Mouse (Mus musculus) cerebellum, postnatal 14 days (tissue): Measurements from ENCODE around the gene Sh3gl1.
A peak's percentile ranks its signal among the peaks of the same experiment; 100 is the strongest.
"Not testable (repeated sequence)": the region's sequence is repeated elsewhere in the genome, so short reads cannot be mapped to it uniquely, and the experiment has no call there.

ENCODE experiments used
- DNase-seq, 2 experiments: peaks; one replicate each; pipeline ENCODE4 v3.0.0; 2021; ENCODE audit warnings: mixed read lengths in 2 of 2

Sh3gl1 gene

DNA sequence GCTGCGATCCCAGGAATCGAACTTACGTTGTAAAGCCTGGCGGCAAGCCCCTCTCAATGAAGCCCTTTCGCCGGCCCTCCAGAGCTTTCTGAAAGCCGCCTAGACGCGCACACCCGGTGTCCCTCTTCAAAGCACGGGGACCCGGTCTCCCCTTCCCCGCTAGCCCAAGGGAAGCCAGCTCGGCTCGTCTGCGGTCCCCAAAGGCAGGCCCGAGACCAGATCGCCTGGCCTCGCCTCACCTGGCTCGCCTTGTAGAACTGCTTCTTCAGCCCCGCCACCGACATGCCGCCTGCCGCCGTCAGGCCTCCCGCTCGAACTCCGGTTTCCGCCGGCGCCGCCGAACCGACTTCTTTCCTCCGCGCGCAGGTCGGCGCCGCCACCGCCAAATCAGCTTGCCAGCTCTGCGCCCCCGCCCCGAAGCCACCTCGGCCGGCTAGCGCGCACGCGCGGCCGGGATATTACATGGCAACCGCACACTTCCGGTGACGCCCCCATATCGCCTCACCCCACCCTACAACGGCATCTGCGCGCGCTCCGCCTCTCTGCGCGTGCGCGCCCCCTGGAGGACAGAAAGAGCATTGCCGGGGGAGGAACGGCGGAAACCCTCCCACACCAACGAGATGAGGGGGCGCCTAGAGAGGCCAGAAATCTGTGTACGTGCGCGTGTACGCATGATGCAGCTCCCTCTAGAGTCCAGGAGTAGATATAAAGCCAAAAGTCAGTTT lies at the start of gene Sh3gl1:
Gene Sh3gl1, minus strand, starts transcription at position 460 of the 725 bp plus-strand sequence.
- peak; percentile 99 to 100 for DNase-seq

DNA sequence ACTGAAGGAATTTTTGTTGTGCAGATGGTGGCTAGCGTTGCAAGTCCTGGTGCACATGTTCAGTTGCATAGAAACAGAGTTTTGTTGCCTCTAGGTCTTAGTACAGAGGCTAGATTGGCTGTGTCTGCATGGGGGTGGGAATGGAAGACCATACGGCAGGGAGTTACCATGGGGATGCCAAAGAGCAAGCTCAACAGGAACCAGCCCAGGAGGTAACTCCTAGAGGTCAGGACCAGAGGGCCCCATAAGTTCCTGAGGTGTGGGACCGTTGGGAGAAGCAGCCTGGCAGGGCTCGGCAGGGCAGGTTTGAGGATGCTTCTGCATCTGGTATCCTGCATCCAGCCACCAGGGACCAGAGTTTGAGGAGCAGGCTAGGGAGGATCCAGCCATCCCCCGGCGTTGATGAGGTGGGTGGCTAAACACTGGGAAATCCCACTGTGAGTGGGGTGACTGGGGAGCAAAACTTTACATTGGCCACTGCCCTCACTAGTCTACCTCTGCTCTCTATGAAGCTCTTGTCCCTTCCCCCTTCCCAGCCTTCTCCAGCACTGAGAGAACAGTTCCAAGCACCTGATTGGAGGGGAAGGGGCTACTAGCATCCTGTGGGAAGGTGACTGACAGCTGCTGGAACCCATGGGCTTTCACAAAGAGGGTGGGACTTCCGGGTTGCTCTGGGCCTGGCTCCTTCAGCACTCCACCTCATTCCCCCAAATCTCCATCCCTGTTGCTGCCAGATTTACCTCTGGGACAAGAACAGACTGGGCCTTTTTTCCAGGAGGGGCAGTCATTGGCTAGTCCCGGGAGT lies 44.5 kb upstream of the Sh3gl1 start:
- peak; percentile 62 to 70 for DNase-seq

DNA sequence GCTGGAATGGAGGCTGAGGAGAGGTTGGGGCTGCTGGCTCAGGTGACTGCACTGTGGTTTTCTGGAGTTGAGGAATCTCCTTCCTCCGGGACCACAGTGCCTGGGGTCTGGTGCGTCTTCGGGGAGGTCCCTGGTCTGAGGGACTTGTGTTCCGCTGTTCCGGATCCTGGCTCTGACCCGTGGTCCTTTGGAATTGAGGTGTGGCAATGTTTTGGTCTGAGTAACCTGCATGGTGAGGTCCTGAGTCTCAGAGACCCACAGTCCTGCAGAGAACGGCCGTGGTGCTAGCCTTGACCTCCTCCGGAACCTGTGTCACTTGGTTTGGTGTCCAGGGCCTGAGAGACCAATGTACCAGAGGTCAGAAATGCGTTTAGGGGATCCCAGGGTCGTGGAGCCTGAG lies 43.5 kb upstream of the Sh3gl1 start:
- peak in 1 of 2 experiments; percentile 41 for DNase-seq

GRCm38 (mm10) chr17:56078880-56079795 lies 42.7 kb upstream of the Sh3gl1 start, which contains the start of gene Hdgfl2:
Gene Hdgfl2, plus strand, starts transcription at chr17:56079634.
- peak; percentile 100 for DNase-seq

DNA sequence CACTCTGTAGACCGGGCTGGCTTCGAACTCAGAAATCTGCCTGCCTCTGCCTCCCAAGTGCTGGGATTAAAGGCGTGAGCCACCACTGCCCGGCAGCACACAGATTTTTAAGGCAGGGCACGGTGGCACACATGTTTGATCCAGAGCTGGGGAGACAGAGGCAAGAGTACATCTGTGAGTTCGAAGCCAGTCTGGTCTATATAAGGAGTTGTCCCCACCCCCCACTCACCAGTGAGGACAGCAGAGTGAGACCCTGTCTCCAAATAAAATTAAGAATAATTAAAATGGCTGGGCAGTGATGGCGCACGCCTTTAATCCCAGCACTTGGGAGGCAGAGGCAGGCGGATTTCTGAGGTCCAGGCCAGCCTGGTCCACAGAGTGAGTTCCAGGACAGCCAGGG lies 41.9 kb upstream of the Sh3gl1 start:
- peak; percentile 33 to 37 for DNase-seq

DNA sequence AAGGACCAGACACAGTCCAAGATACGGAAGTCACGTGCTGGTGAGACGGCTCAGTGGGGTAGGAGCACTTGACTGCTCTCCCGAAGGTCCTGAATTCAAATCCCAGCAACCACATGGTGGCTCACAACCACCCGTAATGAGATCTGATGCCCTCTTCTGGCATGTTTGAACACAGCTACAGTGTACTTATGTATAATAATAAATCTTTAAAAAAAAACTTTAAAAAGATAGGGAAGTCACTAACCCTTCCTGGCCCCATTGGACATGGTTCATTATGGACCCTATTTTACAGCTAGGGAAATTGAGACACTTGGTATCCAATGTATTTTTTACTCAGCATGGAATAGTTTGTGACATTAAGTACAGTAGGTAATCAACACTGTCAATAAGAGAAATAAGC lies 41.1 kb upstream of the Sh3gl1 start:
- no peak for DNase-seq

- peak; percentile 98 to 99 for DNase-seq
Observed at GRCm38 (mm10) chr17:56074827-56075208, 38.4 kb upstream of the Sh3gl1 start, which contains the start of gene Ubxn6. Gene Ubxn6, minus strand, starts transcription at chr17:56075028.

DNA sequence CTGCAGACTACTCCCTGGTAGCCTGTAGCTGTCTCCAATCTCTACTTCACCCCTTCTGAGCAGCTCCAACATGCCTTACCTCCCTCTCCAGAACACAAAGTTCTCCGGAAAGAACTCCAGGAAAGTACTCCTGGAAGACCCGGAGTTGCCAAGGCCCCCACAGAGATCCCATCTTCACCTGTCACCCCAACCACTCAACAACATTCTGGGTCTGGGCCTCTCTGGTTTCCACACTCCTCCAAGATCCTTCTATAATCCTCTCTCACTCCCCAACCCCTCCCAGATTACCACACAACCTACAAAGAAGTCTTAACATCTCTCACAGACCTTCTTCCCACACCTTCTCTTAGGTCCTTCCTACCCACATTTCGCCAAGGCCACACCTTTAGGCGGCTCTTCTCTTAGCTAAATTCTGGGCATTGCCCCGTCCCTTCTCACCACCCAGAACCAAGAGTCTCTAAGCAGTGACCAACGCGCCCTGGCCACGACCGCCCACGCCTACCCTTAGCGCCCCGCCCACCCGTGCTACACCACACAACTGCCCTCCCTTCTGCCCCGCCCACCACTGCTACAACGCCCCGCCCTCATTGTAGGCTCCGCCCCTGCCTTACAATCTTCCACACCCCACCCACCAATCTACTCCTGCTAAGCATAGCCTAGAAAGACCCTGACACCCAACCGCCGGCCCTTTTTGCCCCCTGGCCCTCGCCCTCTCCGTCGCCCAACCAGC lies 37.8 kb upstream of the Sh3gl1 start:
- peak; percentile 72 to 82 for DNase-seq

- no peak for DNase-seq
Observed at GRCm38 (mm10) chr17:56072243-56072642, 35.8 kb upstream of the Sh3gl1 start.

DNA sequence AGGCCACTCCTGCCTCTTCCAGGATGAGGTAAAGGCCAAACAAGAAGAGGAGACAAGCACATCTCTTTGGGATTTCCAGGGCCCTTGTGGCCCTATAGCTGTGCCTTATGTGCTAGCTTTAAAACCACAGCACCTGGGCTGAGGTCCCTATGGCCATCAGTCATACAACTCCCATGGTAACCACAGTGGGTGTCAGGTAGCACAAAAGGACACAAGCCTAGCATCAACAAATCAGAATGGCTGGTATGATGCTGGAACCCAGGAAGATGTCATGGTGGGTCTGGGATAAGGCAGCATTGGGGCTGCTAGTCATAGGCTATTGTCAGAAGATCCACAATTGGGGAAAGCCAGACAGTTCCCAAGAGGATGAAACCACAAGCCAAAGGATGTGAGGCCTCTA lies 34.7 kb upstream of the Sh3gl1 start:
- DNase-seq, result no peak

DNA sequence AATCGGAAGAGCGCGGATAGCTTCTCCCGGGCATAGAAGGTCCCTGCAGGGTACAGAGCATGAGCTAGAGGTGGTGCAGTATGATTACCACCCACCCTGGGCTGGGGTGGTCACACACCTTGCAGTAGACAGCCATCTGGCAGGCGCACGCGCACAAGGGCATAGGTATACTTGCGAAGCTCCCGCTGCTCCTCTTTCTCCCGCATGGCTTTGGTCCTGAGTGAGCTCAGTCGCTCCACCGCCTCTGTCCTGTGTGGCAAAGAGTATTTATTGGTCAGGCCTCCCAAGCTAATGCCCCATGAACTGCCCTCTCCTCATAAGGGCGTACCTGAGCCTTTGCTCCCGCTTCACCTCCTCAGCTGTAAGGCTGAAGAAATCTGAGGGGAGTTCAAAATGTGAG lies 32.6 kb upstream of the Sh3gl1 start:
- DNase-seq, result no peak

DNA sequence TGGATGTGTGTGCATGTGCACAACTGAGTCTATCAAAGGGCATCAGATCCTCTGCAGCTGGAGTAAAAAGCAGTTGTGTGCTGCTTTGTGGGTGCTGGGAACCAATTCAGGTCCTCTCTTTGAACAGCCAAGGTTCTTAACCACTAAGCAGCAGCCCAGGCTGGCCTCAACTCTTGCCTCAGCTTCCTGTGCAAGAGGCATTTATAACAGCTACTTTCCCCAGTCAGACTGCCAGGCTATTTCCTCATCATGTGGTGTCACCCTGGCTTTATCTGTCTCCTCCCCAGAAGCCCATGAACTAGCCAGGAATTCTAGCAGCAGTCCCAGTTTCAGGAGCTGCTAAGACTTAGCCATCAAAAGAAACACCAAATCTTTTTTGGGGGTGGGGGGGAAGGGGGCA lies 30.0 kb upstream of the Sh3gl1 start:
- DNase-seq, result no peak

GRCm38 (mm10) chr17:56065715-56066114 lies 29.3 kb upstream of the Sh3gl1 start:
- DNase-seq, result not testable (repeated sequence)

DNA sequence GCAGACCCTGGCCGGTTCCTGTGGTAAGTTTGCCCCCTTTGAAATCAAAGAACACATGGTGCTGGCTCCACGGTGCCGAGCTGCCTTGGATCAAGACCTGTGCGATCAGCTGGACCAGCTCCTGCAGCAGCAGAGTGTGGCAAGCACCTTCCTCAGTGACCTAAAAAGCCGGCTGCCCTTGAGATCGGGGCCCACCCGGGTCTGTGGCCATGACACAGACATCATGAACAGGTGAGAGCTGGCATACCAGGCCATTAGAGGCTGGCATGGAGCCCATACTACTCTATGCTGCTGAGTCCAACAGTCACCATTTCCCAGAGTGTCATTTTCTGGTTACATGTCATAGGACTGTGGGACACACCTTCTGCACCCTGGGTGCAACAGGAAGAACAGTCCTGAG lies 25.6 kb upstream of the Sh3gl1 start:
- no peak for DNase-seq

- DNase-seq, result no peak
Observed at GRCm38 (mm10) chr17:56057381-56058120, 21.1 kb upstream of the Sh3gl1 start.

- no peak for DNase-seq
Observed at GRCm38 (mm10) chr17:56055945-56056678, 19.7 kb upstream of the Sh3gl1 start.

GRCm38 (mm10) chr17:56054938-56055337 lies 18.5 kb upstream of the Sh3gl1 start:
- DNase-seq, result no peak

DNA sequence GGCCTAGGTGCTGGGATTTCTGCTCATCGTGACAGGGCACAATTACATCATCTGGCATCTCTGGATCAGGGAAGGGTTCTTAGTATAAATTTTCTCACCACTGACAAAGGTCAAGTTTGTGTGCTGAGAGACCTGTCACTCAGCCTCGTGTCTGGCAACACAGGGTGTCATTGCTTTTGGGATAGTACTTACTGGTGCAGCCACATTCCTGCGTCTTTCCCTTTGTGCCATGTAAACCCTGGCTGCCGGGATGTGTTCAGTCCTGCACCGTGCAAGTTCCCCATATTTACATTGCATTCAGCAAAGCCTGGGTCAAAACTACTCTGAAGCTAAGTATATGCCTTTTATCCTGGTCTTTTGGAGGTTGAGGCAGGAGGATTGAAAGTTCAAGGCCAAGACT lies 14.9 kb upstream of the Sh3gl1 start:
- DNase-seq, result no peak

DNA sequence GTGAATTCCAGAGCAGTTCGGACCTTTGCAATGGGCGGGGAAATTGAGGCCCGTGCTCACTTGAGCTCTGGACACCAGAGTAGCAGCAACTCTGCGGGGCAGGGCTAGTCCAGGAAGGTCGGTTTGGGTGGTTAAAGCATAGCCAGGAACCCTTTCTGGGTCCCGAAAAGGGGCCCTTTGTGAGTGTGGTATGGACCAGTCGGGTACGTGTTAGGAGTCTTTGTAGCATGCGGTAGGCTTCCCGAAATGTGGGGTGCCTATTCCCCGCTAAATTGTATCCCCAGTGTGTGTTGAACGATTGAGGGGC lies 4.4 kb upstream of the Sh3gl1 start:
- no peak for DNase-seq

GRCm38 (mm10) chr17:56040030-56040856 lies 3.8 kb upstream of the Sh3gl1 start, which contains the start of gene Chaf1a:
Gene Chaf1a, plus strand, starts transcription at chr17:56040439.
- DNase-seq, result peak; percentile 98 to 99
